Mouse (Mus musculus): ENCODE results near the gene Gm7029. TPM values are rescaled to one million over a fixed set of nuclear protein-coding genes. Genes with fewer than 3 reads are reported as not detected.

Gm7029 gene
- polyA plus RNA-seq, 1 experiment from 2014 or later = not detected

GRCm38 (mm10) chr17:33909077-33909868, 35.6 kb downstream of the Gm7029 start, which contains the start of gene Daxx:
TSS of gene Daxx (plus strand) at chr17:33909414.
- Histone ChIP-seq H3K27ac (peak within 1 kb of the TSS; percentile 94), H3K4me3 (replicated peaks) (peak within 1 kb of the TSS; percentile 66), H3K9me3 (replicated peaks) (no peaks in the 10 kb centered on the region)

GRCm38 (mm10) chr17:33909869-33910250, 36.2 kb downstream of the Gm7029 start:
- Histone ChIP-seq H3K9me3 (replicated peaks) (no peaks in the 10 kb centered on the region), H3K4me1 (peaks cover 42% of the 10 kb centered on the region), H3K27ac (peak overlapping the region; percentile 84), H3K9ac (peak overlapping the region; percentile 77), H3K4me3 (replicated peaks) (peak overlapping the region; percentile 66), H3K4me2 (peak overlapping the region; percentile 98), H3K36me3 (peaks cover 40% of the 10 kb centered on the region), H3K27me3 (no peaks in the 10 kb centered on the region)
- ATAC-seq (replicated peaks; ENCODE audit: low FRiP score) = 0 out of 2 replicates have a peak, but pooled peaks have one; percentile 6
- under 1% methylated on average over 14 of the region's 14 CpGs for WGBS

More at GRCm38 (mm10) chr17:33909077-33909868, 35.6 kb downstream of the Gm7029 start, which contains the start of gene Daxx:
- WGBS = under 1% methylated on average over 68 of the region's 68 CpGs
- peak; percentile 96 for ATAC-seq (replicated peaks; ENCODE audit: low FRiP score)
- Histone ChIP-seq H3K4me2 (peak within 1 kb of the TSS; percentile 98), H3K4me1 (peaks cover 40% of the 10 kb centered on the region), H3K36me3 (peaks cover 35% of the 10 kb centered on the region), H3K27me3 (no peaks in the 10 kb centered on the region), H3K9ac (peak within 1 kb of the TSS; percentile 77)

GRCm38 (mm10) chr17:33910346-33911051, 36.9 kb downstream of the Gm7029 start:
- WGBS = 41% methylated on average over 11 of the region's 11 CpGs
- Histone ChIP-seq H3K36me3 (peaks cover 45% of the 10 kb centered on the region), H3K27ac (peak overlapping the region; percentile 84)

GRCm38 (mm10) chr17:33911052-33911812, 37.6 kb downstream of the Gm7029 start:
- Histone ChIP-seq H3K27ac (peak overlapping the region; percentile 51), H3K27me3 (no peaks in the 10 kb centered on the region), H3K4me3 (replicated peaks) (peak overlapping the region; percentile 14), H3K36me3 (peaks cover 45% of the 10 kb centered on the region), H3K4me2 (peak overlapping the region; percentile 98), H3K9me3 (replicated peaks) (no peaks in the 10 kb centered on the region), H3K4me1 (peaks cover 49% of the 10 kb centered on the region), H3K9ac (0 out of 2 replicates have a peak overlapping the region, but pooled peaks have one; percentile 5)
- WGBS = 62% methylated on average over 31 of the region's 31 CpGs
- ATAC-seq (replicated peaks; ENCODE audit: low FRiP score) = no peak

More at GRCm38 (mm10) chr17:33910346-33911051, 36.9 kb downstream of the Gm7029 start:
- H3K4me3 ChIP-seq (replicated peaks) = peak overlapping the region; percentile 66
- ATAC-seq (replicated peaks; ENCODE audit: low FRiP score) = no peak
- H3K27me3 ChIP-seq = no peaks in the 10 kb centered on the region
- no peaks in the 10 kb centered on the region for H3K9me3 ChIP-seq (replicated peaks)
- peak overlapping the region; percentile 77 for H3K9ac ChIP-seq
- peak overlapping the region; percentile 98 for H3K4me2 ChIP-seq
- H3K4me1 ChIP-seq = peaks cover 48% of the 10 kb centered on the region

- H3K4me2 ChIP-seq = peak overlapping the region; percentile 98
- peak overlapping the region; percentile 14 for H3K4me3 ChIP-seq (replicated peaks)
These were observed 38.3 kb downstream of the Gm7029 start for GRCm38 (mm10) chr17:33911813-33912414.

GRCm38 (mm10) chr17:33913264-33913663, 39.6 kb downstream of the Gm7029 start:
- WGBS = 89% methylated on average over 10 of the region's 10 CpGs
- peaks cover 60% of the 10 kb centered on the region for H3K4me1 ChIP-seq
- no peak overlapping the region for H3K4me2 ChIP-seq
- no peak overlapping the region for H3K9ac ChIP-seq
- H3K27ac ChIP-seq = no peak overlapping the region
- no peak for ATAC-seq (replicated peaks; ENCODE audit: low FRiP score)
- no peak overlapping the region for H3K4me3 ChIP-seq (replicated peaks)
- no peaks in the 10 kb centered on the region for H3K27me3 ChIP-seq
- H3K9me3 ChIP-seq (replicated peaks) = no peaks in the 10 kb centered on the region
- H3K36me3 ChIP-seq = peaks cover 51% of the 10 kb centered on the region

More at GRCm38 (mm10) chr17:33911813-33912414, 38.3 kb downstream of the Gm7029 start:
- no peak for ATAC-seq (replicated peaks; ENCODE audit: low FRiP score)
- H3K4me1 ChIP-seq = peaks cover 55% of the 10 kb centered on the region
- peak overlapping the region; percentile 5; the same call in 1 of the 2 replicates for H3K9ac ChIP-seq
- 49% methylated on average over 28 of the region's 28 CpGs for WGBS
- H3K27me3 ChIP-seq = no peaks in the 10 kb centered on the region
- H3K36me3 ChIP-seq = peaks cover 45% of the 10 kb centered on the region
- peak overlapping the region; percentile 51 for H3K27ac ChIP-seq
- no peaks in the 10 kb centered on the region for H3K9me3 ChIP-seq (replicated peaks)

GRCm38 (mm10) chr17:33913905-33914304, 40.3 kb downstream of the Gm7029 start:
- H3K27me3 ChIP-seq = no peaks in the 10 kb centered on the region
- peaks cover 54% of the 10 kb centered on the region for H3K36me3 ChIP-seq
- WGBS = 93% methylated on average over 8 of the region's 8 CpGs
- no peak for ATAC-seq (replicated peaks; ENCODE audit: low FRiP score)
- H3K4me1 ChIP-seq = peaks cover 63% of the 10 kb centered on the region
- no peak overlapping the region for H3K9ac ChIP-seq
- no peaks in the 10 kb centered on the region for H3K9me3 ChIP-seq (replicated peaks)
- H3K27ac ChIP-seq = no peak overlapping the region
- no peak overlapping the region for H3K4me3 ChIP-seq (replicated peaks)
- H3K4me2 ChIP-seq = no peak overlapping the region

GRCm38 (mm10) chr17:33914969-33915391, 41.3 kb downstream of the Gm7029 start:
- H3K4me2 ChIP-seq = peak overlapping the region; percentile 62
- no peaks in the 10 kb centered on the region for H3K27me3 ChIP-seq
- no peak for ATAC-seq (replicated peaks; ENCODE audit: low FRiP score)
- 79% methylated on average over 13 of the region's 13 CpGs for WGBS
- H3K27ac ChIP-seq = peak overlapping the region; percentile 10; the same call in 1 of the 2 replicates
- peaks cover 54% of the 10 kb centered on the region for H3K36me3 ChIP-seq
- peaks cover 72% of the 10 kb centered on the region for H3K4me1 ChIP-seq
- no peak overlapping the region for H3K9ac ChIP-seq
- no peaks in the 10 kb centered on the region for H3K9me3 ChIP-seq (replicated peaks)
- H3K4me3 ChIP-seq (replicated peaks) = peak overlapping the region; percentile 64; the same call in 1 of the 2 replicates

- Histone ChIP-seq H3K9me3 (replicated peaks) (no peaks in the 10 kb centered on the region), H3K27ac (peak within 1 kb of the TSS; percentile 92), H3K4me2 (peak within 1 kb of the TSS; percentile 62), H3K36me3 (peaks cover 52% of the 10 kb centered on the region), H3K27me3 (no peaks in the 10 kb centered on the region), H3K4me3 (replicated peaks) (peak within 1 kb of the TSS; percentile 64), H3K4me1 (peaks cover 72% of the 10 kb centered on the region), H3K9ac (peak within 1 kb of the TSS; percentile 57)
- under 1% methylated on average over 34 of the region's 34 CpGs for WGBS
- peak; percentile 92 for ATAC-seq (replicated peaks; ENCODE audit: low FRiP score)
These were observed 42.1 kb downstream of the Gm7029 start, which contains the start of the genes Tapbp and Zbtb22 for GRCm38 (mm10) chr17:33915671-33916250. TSS of gene Tapbp (plus strand) at chr17:33915899. TSS of gene Zbtb22 (plus strand) at chr17:33915904.

GRCm38 (mm10) chr17:33916294-33916693, 42.7 kb downstream of the Gm7029 start:
- WGBS = 1% methylated on average over 20 of the region's 20 CpGs
- peak; percentile 16 for ATAC-seq (replicated peaks; ENCODE audit: low FRiP score)
- peaks cover 71% of the 10 kb centered on the region for H3K4me1 ChIP-seq

More at GRCm38 (mm10) chr17:33916294-33916693, 42.7 kb downstream of the Gm7029 start:
- H3K4me3 ChIP-seq (replicated peaks) = peak overlapping the region; percentile 64
- H3K9ac ChIP-seq = peak overlapping the region; percentile 57
- H3K4me2 ChIP-seq = peak overlapping the region; percentile 62
- peak overlapping the region; percentile 92 for H3K27ac ChIP-seq
- H3K36me3 ChIP-seq = peaks cover 47% of the 10 kb centered on the region
- no peaks in the 10 kb centered on the region for H3K9me3 ChIP-seq (replicated peaks)
- no peaks in the 10 kb centered on the region for H3K27me3 ChIP-seq
